Comparison of ENCODE assay signal across 11 mouse cellular contexts in genomic region chr13:29110127-29110526, GRCm38 (mm10).
A peak's percentile ranks its signal among the peaks of the same experiment; 100 is the strongest.
DNase-seq lines count a peak whose midpoint lies in the region; ATAC-seq and TF ChIP-seq lines count a peak whose summit lies in the region.
"Had no signal": no experiment of that assay in that cellular context is flagged by ENCODE, and none has a peak within 500 bp of the region (broad histone marks: within the 10 kb centered on the region; RNA-seq: fewer than 3 reads in every experiment).

No protein-coding gene starts in this region.

- no peaks in the 10 kb centered on the region for H3K9me3 ChIP-seq in hindbrain, postnatal 0 days (ENCODE audit: low read length)
- H3K9me3 ChIP-seq in hindbrain, embryonic 11.5 days (ENCODE audit: control insufficient read depth, low read length): no peaks in the 10 kb centered on the region
- no peaks in the 10 kb centered on the region for H3K9me3 ChIP-seq in embryonic facial prominence, embryonic 11.5 days (replicated peaks; ENCODE audit: control insufficient read depth, low read length)
- H3K9me3 ChIP-seq: hindbrain, embryonic 13.5 days had no signal

- H3K36me3 ChIP-seq in hindbrain, postnatal 0 days (ENCODE audit: insufficient read depth, low read length): no peaks in the 10 kb centered on the region
- no peaks in the 10 kb centered on the region for H3K36me3 ChIP-seq in hindbrain, embryonic 11.5 days (ENCODE audit: control insufficient read depth, insufficient read depth, low read length)
- H3K36me3 ChIP-seq in embryonic facial prominence, embryonic 11.5 days (replicated peaks; ENCODE audit: control insufficient read depth, insufficient read depth, low read depth, low read length): no peaks in the 10 kb centered on the region
- H3K36me3 ChIP-seq: hindbrain, embryonic 13.5 days had no signal

- WGBS in hindbrain, postnatal 0 days: 70% methylated on average over 5 of the region's 5 CpGs
- 80% methylated on average over 5 of the region's 5 CpGs for WGBS in hindbrain, embryonic 11.5 days
- 62% methylated on average over 5 of the region's 5 CpGs for WGBS in embryonic facial prominence, embryonic 11.5 days

- H3K27ac ChIP-seq in hindbrain, postnatal 0 days: no peak overlapping the region
- H3K27ac ChIP-seq in hindbrain, embryonic 11.5 days (ENCODE audit: low read depth, low read length): no peak overlapping the region
- no peak overlapping the region for H3K27ac ChIP-seq in embryonic facial prominence, embryonic 11.5 days (replicated peaks; ENCODE audit: low read depth, low read length)
- H3K27ac ChIP-seq: hindbrain, embryonic 13.5 days; left cerebral cortex, adult 2 months had no signal

- H3K4me3 ChIP-seq in hindbrain, postnatal 0 days (ENCODE audit: low read length): no peak overlapping the region
- H3K4me3 ChIP-seq in hindbrain, embryonic 11.5 days (ENCODE audit: low read depth, low read length): no peak overlapping the region
- H3K4me3 ChIP-seq in embryonic facial prominence, embryonic 11.5 days (ENCODE audit: low read depth, low read length): no peak overlapping the region
- H3K4me3 ChIP-seq: hindbrain, embryonic 13.5 days; left cerebral cortex, adult 2 months had no signal

- peak; percentile 21 for DNase-seq in hindbrain, postnatal 0 days (ENCODE audit: low spot score)
- DNase-seq in hindbrain, embryonic 11.5 days (ENCODE audit: low spot score): no peak
- peak; percentile 35 for DNase-seq in embryonic facial prominence, embryonic 11.5 days (ENCODE audit: low spot score)
- peak; percentile 21 to 45 for DNase-seq in gastrocnemius, postnatal 4 days (ENCODE audit: low spot score in 2 of 2)
- DNase-seq in lung, postnatal 10 days: peak; percentile 38
- DNase-seq in natural killer cell, adult 2 months (ENCODE audit: low spot score in 2 of 2): no peak
- no peak for DNase-seq in frontal cortex, postnatal 10 days (ENCODE audit: low spot score in 2 of 2)
- DNase-seq: right cerebral cortex, adult 18-20 months had no signal

- 0 out of 2 replicates have a peak, but pooled peaks have one; percentile 49 for ATAC-seq in hindbrain, postnatal 0 days
- ATAC-seq in hindbrain, embryonic 11.5 days (ENCODE audit: low FRiP score): no peak
- ATAC-seq in embryonic facial prominence, embryonic 11.5 days (replicated peaks; ENCODE audit: insufficient number of reproducible peaks, low FRiP score, low TSS enrichment, low read depth): no peak

- no peaks in the 10 kb centered on the region for H3K27me3 ChIP-seq in hindbrain, postnatal 0 days (ENCODE audit: insufficient read depth, low read length)
- H3K27me3 ChIP-seq in hindbrain, embryonic 11.5 days (ENCODE audit: control insufficient read depth, insufficient read depth, low read length): no peaks in the 10 kb centered on the region
- no peaks in the 10 kb centered on the region for H3K27me3 ChIP-seq in embryonic facial prominence, embryonic 11.5 days (ENCODE audit: control insufficient read depth, insufficient read depth, low read length)
- H3K27me3 ChIP-seq: hindbrain, embryonic 13.5 days had no signal

- H3K4me2 ChIP-seq in hindbrain, postnatal 0 days (ENCODE audit: low read depth, low read length): no peak overlapping the region
- H3K4me2 ChIP-seq in hindbrain, embryonic 11.5 days (replicated peaks; ENCODE audit: low read depth, low read length): no peak overlapping the region
- H3K4me2 ChIP-seq in embryonic facial prominence, embryonic 11.5 days (ENCODE audit: low read depth, low read length): no peak overlapping the region
- H3K4me2 ChIP-seq: hindbrain, embryonic 13.5 days; midbrain, embryonic 11.5 days had no signal

- no peaks in the 10 kb centered on the region for H3K4me1 ChIP-seq in hindbrain, postnatal 0 days (ENCODE audit: insufficient read depth, low read length)
- no peaks in the 10 kb centered on the region for H3K4me1 ChIP-seq in hindbrain, embryonic 11.5 days (replicated peaks; ENCODE audit: control insufficient read depth, insufficient read depth, low read length)
- no peaks in the 10 kb centered on the region for H3K4me1 ChIP-seq in embryonic facial prominence, embryonic 11.5 days (ENCODE audit: control insufficient read depth, insufficient read depth, low read length)
- H3K4me1 ChIP-seq: hindbrain, embryonic 13.5 days had no signal

- no peak for TF ChIP-seq CTCF in hindbrain, postnatal 0 days (IDR thresholded peaks at IDR 0.05; ENCODE audit: low read depth)

- no peak overlapping the region for H3K9ac ChIP-seq in hindbrain, postnatal 0 days (replicated peaks; ENCODE audit: low read length)
- H3K9ac ChIP-seq in hindbrain, embryonic 11.5 days (ENCODE audit: low read depth, low read length): no peak overlapping the region
- no peak overlapping the region for H3K9ac ChIP-seq in embryonic facial prominence, embryonic 11.5 days (replicated peaks; ENCODE audit: low read length)
- H3K9ac ChIP-seq: hindbrain, embryonic 13.5 days had no signal

Comparison
In these comparisons a context has a peak if more than half of its experiments do, and no peak if none do; other contexts are left out.
1. DNase-seq: peak in hindbrain, postnatal 0 days (single experiment), embryonic facial prominence, embryonic 11.5 days (single experiment), gastrocnemius, postnatal 4 days (2 of 2) and lung, postnatal 10 days (single experiment); none in hindbrain, embryonic 11.5 days (single experiment), natural killer cell, adult 2 months (0 of 2) and frontal cortex, postnatal 10 days (0 of 2).